Mouse (Mus musculus) hindlimb bud, embryonic 11.5 days (tissue): ENCODE results near the gene Col20a1.

Experiments
- DNase-seq: peaks from one replicate; pipeline ENCODE4 v3.0.0-alpha.2; 2012; ENCODE audit warnings: low read depth, low spot score; ENCODE audit errors: extremely low spot score

The Col20a1 gene

GRCm38 (mm10) chr2:181065827-181066226, 79.5 kb downstream of the Col20a1 start:
- no peak for DNase-seq
